Mouse (Mus musculus) CH12.LX (cell line): ENCODE results near the gene Scgb3a1. TPM values are rescaled to one million over a fixed set of nuclear protein-coding genes. Genes with fewer than 3 reads are reported as not detected.

ENCODE experiments used
- DNase-seq: peaks from one replicate; pipeline ENCODE4 v3.0.0-alpha.2; 2013; ENCODE audit errors: extremely low read depth
- H3K27ac ChIP-seq: 2 replicates; pipeline ENCODE4 v1.5.1; 2012; ENCODE audit warnings: low read depth, mild to moderate bottlenecking, control low read depth, moderate library complexity; ENCODE audit not compliant: insufficient read depth
- H3K27me3 ChIP-seq: replicated peaks from 2 replicates; pipeline ENCODE3; 2012; ENCODE audit warnings: inconsistent platforms
- H3K36me3 ChIP-seq, 2 experiments: replicated peaks in 1 of 2; 2 replicates each; pipeline versions ENCODE3 to v1.6.1; 2012; ENCODE audit warnings: inconsistent platforms in 1 of 2, low read length in 1 of 2, mild to moderate bottlenecking in 1 of 2, mixed read lengths in 1 of 2, moderate library complexity in 1 of 2; ENCODE audit not compliant: control insufficient read depth in 1 of 2, insufficient read depth in 1 of 2
- H3K4me1 ChIP-seq, 2 experiments: 2 replicates each; pipeline ENCODE4 v1.6.1; 2012; ENCODE audit warnings: inconsistent platforms in 1 of 2, moderate library complexity in 1 of 2; ENCODE audit not compliant: insufficient read depth in 2 of 2, control insufficient read depth in 1 of 2
- H3K4me2 ChIP-seq: 2 replicates; pipeline ENCODE4 v1.6.1; 2012; ENCODE audit warnings: low read depth, mild to moderate bottlenecking, control low read depth; ENCODE audit not compliant: poor library complexity, insufficient read depth, severe bottlenecking
- H3K4me3 ChIP-seq, 3 experiments: fragments of 150-350 bp in 1 of 3; sonication (generic) in 1 of 3; replicated peaks in 1 of 3; 2 replicates each; pipeline versions ENCODE3 to v1.5.1; 2011 to 2012; ENCODE audit warnings: low read depth in 2 of 3, low read length in 2 of 3, mild to moderate bottlenecking in 2 of 3, moderate library complexity in 2 of 3, control low read depth in 1 of 3, improper control_type of control experiment in 1 of 3, inconsistent platforms in 1 of 3, mixed read lengths in 1 of 3; ENCODE audit not compliant: poor library complexity in 1 of 3
- H3K79me2 ChIP-seq: replicated peaks from 2 replicates; pipeline ENCODE4 v1.6.1; 2012; ENCODE audit warnings: mild to moderate bottlenecking, moderate library complexity; ENCODE audit not compliant: control insufficient read depth, poor library complexity, insufficient read depth, severe bottlenecking; ENCODE audit errors: extremely low read depth
- H3K9ac ChIP-seq: 2 replicates; pipeline ENCODE4 v1.6.1; 2012; ENCODE audit warnings: low read depth, mild to moderate bottlenecking, control low read depth, moderate library complexity; ENCODE audit not compliant: insufficient read depth
- H3K9me3 ChIP-seq: replicated peaks from 2 replicates; pipeline ENCODE3; 2012; ENCODE audit warnings: low read length, inconsistent platforms, mixed read lengths
- CHD1 ChIP-seq: IDR thresholded peaks from 2 replicates; pipeline ENCODE4 v1.6.1; 2012; ENCODE audit warnings: low read depth, low read length, improper control_type of control experiment, inconsistent platforms
- ETS1 ChIP-seq: conservative IDR thresholded peaks from 2 replicates; pipeline ENCODE4 v1.6.1; 2012; ENCODE audit warnings: low read depth, mild to moderate bottlenecking, inconsistent platforms, low read length, improper control_type of control experiment, moderate library complexity
- GABPA ChIP-seq: IDR thresholded peaks from 2 replicates; pipeline ENCODE4 v1.6.1; 2012; ENCODE audit warnings: low read depth, low read length, improper control_type of control experiment, inconsistent platforms; ENCODE audit not compliant: insufficient replicate concordance
- HCFC1 ChIP-seq: IDR thresholded peaks from 2 replicates; pipeline ENCODE4 v1.6.1; 2012; ENCODE audit warnings: low read depth, mild to moderate bottlenecking, inconsistent platforms, low read length, improper control_type of control experiment
- IRF4 ChIP-seq: IDR thresholded peaks from 2 replicates; pipeline ENCODE4 v1.6.1; 2014; ENCODE audit warnings: low read depth, mild to moderate bottlenecking, inconsistent platforms, low read length, improper control_type of control experiment
- KAT2A ChIP-seq: IDR thresholded peaks from 2 replicates; pipeline ENCODE4 v1.6.1; 2012; ENCODE audit warnings: low read length, improper control_type of control experiment, inconsistent platforms; ENCODE audit not compliant: insufficient replicate concordance
- MAZ ChIP-seq: IDR thresholded peaks from 2 replicates; pipeline ENCODE4 v1.6.1; 2012; ENCODE audit warnings: low read depth, mild to moderate bottlenecking, inconsistent platforms, low read length, improper control_type of control experiment, moderate library complexity
- MXI1 ChIP-seq: IDR thresholded peaks from 2 replicates; pipeline ENCODE4 v1.6.1; 2011; ENCODE audit warnings: mild to moderate bottlenecking, low read depth, low read length, improper control_type of control experiment
- PAX5 ChIP-seq: IDR thresholded peaks from 2 replicates; pipeline ENCODE4 v1.6.1; 2012; ENCODE audit warnings: low read length, inconsistent platforms, mixed read lengths
- POLR2A ChIP-seq: IDR thresholded peaks from 2 replicates; pipeline ENCODE4 v1.6.1; 2011; ENCODE audit warnings: low read depth, mild to moderate bottlenecking, improper control_type of control experiment, low read length
- POLR2AphosphoS2 ChIP-seq: IDR thresholded peaks from 2 replicates; pipeline ENCODE4 v1.6.1; 2011; ENCODE audit warnings: low read depth, low read length, improper control_type of control experiment
- RCOR1 ChIP-seq: conservative IDR thresholded peaks from 2 replicates; pipeline ENCODE4 v1.6.1; 2012; ENCODE audit warnings: low read depth, mild to moderate bottlenecking, inconsistent platforms, low read length, improper control_type of control experiment
- SIN3A ChIP-seq: IDR thresholded peaks from 2 replicates; pipeline ENCODE4 v1.6.1; 2012; ENCODE audit warnings: low read length, improper control_type of control experiment, inconsistent platforms
- SMC3 ChIP-seq: IDR thresholded peaks from 2 replicates; pipeline ENCODE4 v1.6.1; 2011; ENCODE audit warnings: low read depth, low read length, improper control_type of control experiment
- TBP ChIP-seq: conservative IDR thresholded peaks from 2 replicates; pipeline ENCODE4 v1.6.1; 2011; ENCODE audit warnings: low read depth, low read length, improper control_type of control experiment
- USF1 ChIP-seq: IDR thresholded peaks from 2 replicates; pipeline ENCODE4 v1.6.1; 2014; ENCODE audit warnings: low read depth, mild to moderate bottlenecking, inconsistent platforms, low read length, improper control_type of control experiment
- USF2 ChIP-seq: conservative IDR thresholded peaks from 2 replicates; pipeline ENCODE4 v1.6.1; 2011; ENCODE audit warnings: low read depth, low read length, improper control_type of control experiment
- dilution Hi-C: fragments of 300-500 bp; cut with MboI; formaldehyde crosslinking; loops from 2 replicates; pipeline ENCODE4 v1.14.3; 2020; ENCODE audit warnings: low sequenced_read_pairs; ENCODE audit not compliant: extremely low pct_unique_long_range_greater_than_20kb, extremely low pct_ligation_motif_present
- in situ Hi-C: fragments of 300-500 bp; cut with MboI; formaldehyde crosslinking; loops from 3 replicates; pipeline ENCODE4 v1.14.3; 2019; ENCODE audit warnings: low sequenced_read_pairs, low pct_ligation_motif_present, low pct_unique_long_range_greater_than_20kb, mixed read lengths
- polyA plus RNA-seq: library from polyadenylated mRNA; unstranded; fragments of >175 nt; gene quantifications from 2 replicates; pipeline ENCODE4 v1.2.1, GENCODE M21; 2012; ENCODE audit warnings: low read depth; ENCODE audit not compliant: insufficient read length
- total RNA-seq, 2 experiments: library from RNA; depleted of rRNA; stranded (reverse); fragments of 300-350 nt in 1 of 2; fragments of >200 nt in 1 of 2; gene quantifications; 2 replicates each; pipeline ENCODE4 v1.2.3; 2012 to 2014

Gene Scgb3a1
- total and polyA plus RNA-seq, 3 experiments = not detected

DNA sequence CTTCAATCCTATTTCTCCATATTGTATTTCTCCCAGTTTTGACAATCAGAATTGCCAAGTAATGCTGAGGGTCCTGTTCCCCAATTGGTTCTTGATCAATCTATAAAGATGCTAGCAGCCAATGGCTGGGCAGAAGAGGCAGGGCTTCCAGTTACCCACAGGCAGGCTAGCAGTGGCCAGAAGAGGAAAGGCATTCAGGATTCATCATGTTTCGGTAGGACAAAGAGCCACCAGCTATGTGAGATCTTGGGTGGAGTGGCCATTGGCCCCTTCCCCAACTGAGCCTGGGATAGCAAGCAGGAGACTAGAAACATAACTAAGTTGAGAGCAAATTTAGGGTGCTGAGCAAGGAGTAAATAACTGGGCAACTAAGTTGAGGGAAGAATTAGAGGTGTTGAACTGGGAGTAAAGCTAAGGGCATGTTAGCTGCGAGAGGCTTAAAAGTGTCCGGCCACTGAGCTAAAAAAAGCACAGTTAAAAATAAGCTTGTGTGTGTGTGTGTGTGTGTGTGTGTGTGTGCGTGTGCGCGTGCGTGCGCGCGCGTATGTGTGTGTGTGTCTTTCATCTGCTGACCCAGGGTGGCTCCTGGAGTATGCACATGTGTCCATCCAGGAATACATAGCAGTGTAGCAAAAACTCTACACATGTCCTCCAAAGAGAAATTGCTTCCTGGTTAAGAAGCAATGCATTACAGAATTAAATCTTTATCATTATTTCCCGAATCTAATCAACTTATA, 21.0 kb downstream of the Scgb3a1 start:
- H3K4me1 ChIP-seq = peaks cover 0 to 11% of the 10 kb centered on the region in 2 experiments; a peak in 2 of 4 replicates
- in situ Hi-C loops (no loop called here), dilution Hi-C loops (no loop called here)
- no peaks in the 10 kb centered on the region for H3K9me3 ChIP-seq
- H3K27me3 ChIP-seq = no peaks in the 10 kb centered on the region
- H3K79me2 ChIP-seq = peaks cover 22% of the 10 kb centered on the region; the same call in 1 of the 2 replicates
- no peak overlapping the region for H3K9ac ChIP-seq
- TF ChIP-seq USF1 (no peak), POLR2A (no peak), PAX5 (no peak), KAT2A (no peak), TBP (no peak), POLR2AphosphoS2 (no peak), USF2 (no peak), IRF4 (no peak), HCFC1 (no peak), SMC3 (no peak), GABPA (no peak), RCOR1 (no peak), CHD1 (no peak), MAZ (no peak), SIN3A (no peak), MXI1 (no peak)
- H3K4me3 ChIP-seq = no peak overlapping the region
- DNase-seq = no peak
- no peak overlapping the region for H3K27ac ChIP-seq
- peaks cover 61 to 92% of the 10 kb centered on the region in 2 experiments for H3K36me3 ChIP-seq
- H3K4me2 ChIP-seq = no peak overlapping the region

DNA sequence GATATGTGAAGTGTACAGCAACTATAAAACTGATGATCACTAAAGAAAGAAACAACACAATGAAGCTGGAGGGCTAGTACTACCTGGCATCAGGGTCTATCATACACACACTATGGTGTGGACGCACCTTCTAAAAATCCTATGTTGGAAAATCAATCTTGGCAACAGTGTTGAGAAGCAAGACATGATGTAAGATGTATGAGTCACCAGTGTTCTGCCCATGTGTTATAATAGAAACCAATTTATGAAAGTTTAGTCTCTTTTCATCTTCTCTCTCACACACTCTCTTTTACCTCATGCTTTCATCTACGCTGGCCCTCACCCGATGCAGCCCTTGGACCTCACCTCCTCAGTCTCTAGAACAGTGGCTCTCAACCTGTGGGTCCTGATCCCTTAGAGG, 31.6 kb downstream of the Scgb3a1 start:
- in situ Hi-C loops = no loop called here
- H3K9me3 ChIP-seq = no peaks in the 10 kb centered on the region
- H3K9ac ChIP-seq = no peak overlapping the region
- no peaks in the 10 kb centered on the region for H3K27me3 ChIP-seq
- no peak overlapping the region for H3K27ac ChIP-seq
- H3K4me2 ChIP-seq = no peak overlapping the region
- peaks cover 28 to 76% of the 10 kb centered on the region in 2 experiments for H3K36me3 ChIP-seq
- H3K4me1 ChIP-seq = peaks cover 12 to 90% of the 10 kb centered on the region in 2 experiments
- DNase-seq = no peak
- H3K4me3 ChIP-seq = no peak overlapping the region
- dilution Hi-C loops = no loop called here
- H3K79me2 ChIP-seq = peaks cover 85% of the 10 kb centered on the region
- 0 out of 2 replicates have a peak, but pooled peaks have one; percentile 14 for TF ChIP-seq ETS1
- no peak for TF ChIP-seq TBP
